Mouse (Mus musculus) limb, embryonic 14.5 days (tissue): Measurements from ENCODE around the gene C1qtnf2. TPM values are rescaled to one million over a fixed set of nuclear protein-coding genes. Genes with fewer than 3 reads are reported as not detected.

Experiments used
- ATAC-seq: fragments of 200-750 bp; cut with Nextera tagmentation; 2 replicates; pipeline ENCODE4 v1.8.0; 2017; ENCODE audit warnings: low read depth, moderate number of reproducible peaks, moderate TSS enrichment; ENCODE audit not compliant: low FRiP score
- DNase-seq: peaks from one replicate; pipeline ENCODE4 v3.0.0-alpha.2; 2015; ENCODE audit warnings: low spot score
- H3K27ac ChIP-seq: fragments of 300-500 bp; sonication (generic); replicated peaks from 2 replicates; pipeline ENCODE4 v1.5.1; 2014; ENCODE audit warnings: low read depth, mild to moderate bottlenecking, low read length, moderate library complexity, mixed read lengths
- H3K27me3 ChIP-seq: fragments of 300-500 bp; sonication (generic); 2 replicates; pipeline ENCODE4 v1.6.1; 2014; ENCODE audit warnings: low read length, mixed read lengths; ENCODE audit not compliant: control insufficient read depth, insufficient read depth
- H3K36me3 ChIP-seq: fragments of 300-500 bp; sonication (generic); 2 replicates; pipeline ENCODE4 v1.6.1; 2014; ENCODE audit warnings: mild to moderate bottlenecking, low read length, moderate library complexity, mixed read lengths; ENCODE audit not compliant: control insufficient read depth, insufficient read depth
- H3K4me1 ChIP-seq: fragments of 300-500 bp; sonication (generic); 2 replicates; pipeline ENCODE4 v1.6.1; 2014; ENCODE audit warnings: antibody characterized with exemption, low read length, mixed read lengths; ENCODE audit not compliant: control insufficient read depth, insufficient read depth
- H3K4me2 ChIP-seq: fragments of 300-500 bp; sonication (generic); replicated peaks from 2 replicates; pipeline ENCODE4 v1.6.1; 2014; ENCODE audit warnings: low read depth, mild to moderate bottlenecking, low read length, moderate library complexity; ENCODE audit not compliant: severe bottlenecking
- H3K4me3 ChIP-seq: fragments of 300-500 bp; sonication (generic); replicated peaks from 2 replicates; pipeline ENCODE4 v1.5.1; 2014; ENCODE audit warnings: low read length
- H3K9ac ChIP-seq: fragments of 300-500 bp; sonication (generic); 2 replicates; pipeline ENCODE4 v1.6.1; 2014; ENCODE audit warnings: mild to moderate bottlenecking, low read depth, low read length, moderate library complexity; ENCODE audit not compliant: severe bottlenecking
- H3K9me3 ChIP-seq: fragments of 300-500 bp; sonication (generic); 2 replicates; pipeline ENCODE4 v1.6.1; 2016; ENCODE audit warnings: low read length; ENCODE audit not compliant: control insufficient read depth
- POLR2A ChIP-seq: fragments of 200-500 bp; IDR thresholded peaks from 2 replicates; pipeline ENCODE4 v1.8.0; 2012; ENCODE audit warnings: inconsistent platforms, mild to moderate bottlenecking, moderate library complexity, borderline replicate concordance; ENCODE audit not compliant: insufficient read depth, insufficient read length; ENCODE audit errors: extremely low read depth
- WGBS: fragments of 180-500 bp; shearing (Covaris S2); extraction: QIAGEN DNeasy Blood & Tissue Kit; methylation state at CpG from one replicate; pipeline ENCODE4 v1.1.7; 2014; 5-methylcytosine and 5-hydroxymethylcytosine counted together
- polyA plus RNA-seq, 2 experiments: library from polyadenylated mRNA; depleted of rRNA in 1 of 2; stranded (reverse) in 1 of 2; unstranded in 1 of 2; fragments of >200 nt; fragmentation: Nextera tagmentation in 1 of 2; extraction: Ambion mirVana in 1 of 2; gene quantifications; 2 replicates each; pipeline versions ENCODE4 v1.2.1 to v1.2.3; 2012 to 2014

C1qtnf2 gene
- polyA plus RNA-seq (2012; rRNA removed) (32.7 and 32.9 TPM in 2 replicates), polyA plus RNA-seq (2014; fragmentation: Nextera tagmentation; extraction: Ambion mirVana) (40.3 and 46.1 TPM in 2 replicates)

DNA sequence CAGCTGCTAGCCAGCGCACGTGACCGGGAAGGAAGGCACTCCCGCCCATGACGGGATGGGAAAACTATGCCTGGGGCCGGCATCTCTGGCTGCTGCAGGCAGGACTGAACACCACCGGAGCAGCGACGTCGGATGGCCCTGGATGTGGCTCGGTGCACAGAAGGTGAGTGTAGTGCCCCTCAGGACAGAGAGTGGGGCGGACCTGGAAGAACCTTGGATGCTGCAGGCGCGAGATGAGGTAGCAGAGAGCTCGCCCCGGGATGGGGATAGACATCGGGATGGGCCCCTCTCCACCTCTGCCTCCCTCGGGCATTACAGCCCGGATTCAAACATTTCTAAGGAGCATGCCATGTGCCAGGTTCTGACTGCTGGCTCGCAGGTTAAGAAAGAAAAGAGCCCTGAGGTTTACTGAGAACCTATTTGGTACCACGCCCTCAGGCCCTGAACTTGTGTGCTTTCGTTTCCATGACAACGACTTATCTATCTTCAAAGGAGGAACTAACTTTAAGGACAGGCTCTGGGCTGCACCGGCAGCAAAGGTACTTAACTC is at the start of gene C1qtnf2:
TSS of gene C1qtnf2 (plus strand) at position 52 of the 550 bp plus-strand sequence.
- H3K4me3 ChIP-seq = peak within 1 kb of the TSS; percentile 32
- 3% methylated on average over 24 of the region's 24 CpGs for WGBS
- no peaks in the 10 kb centered on the region for H3K36me3 ChIP-seq
- ATAC-seq = peak; percentile 81
- H3K9me3 ChIP-seq = no peaks in the 10 kb centered on the region
- H3K9ac ChIP-seq = peak within 1 kb of the TSS; percentile 42
- TF ChIP-seq POLR2A = no peak
- H3K27ac ChIP-seq = no peak within 1 kb of the TSS
- DNase-seq = peak; percentile 36
- peak within 1 kb of the TSS; percentile 57 for H3K4me2 ChIP-seq
- peaks cover 22% of the 10 kb centered on the region for H3K4me1 ChIP-seq
- no peaks in the 10 kb centered on the region for H3K27me3 ChIP-seq

- Histone ChIP-seq H3K4me1 (no peaks in the 10 kb centered on the region), H3K36me3 (peaks cover 6% of the 10 kb centered on the region; the same call in 1 of the 2 replicates), H3K27ac (no peak overlapping the region), H3K4me3 (no peak overlapping the region), H3K9ac (no peak overlapping the region), H3K4me2 (no peak overlapping the region), H3K9me3 (no peaks in the 10 kb centered on the region), H3K27me3 (no peaks in the 10 kb centered on the region)
- WGBS = 78% methylated on average over 5 of the region's 5 CpGs
- DNase-seq (no peak), ATAC-seq (no peak)
- TF ChIP-seq POLR2A = no peak
Measured at GRCm38 (mm10) chr11:43424386-43424785, 49.7 kb upstream of the C1qtnf2 start.

DNA sequence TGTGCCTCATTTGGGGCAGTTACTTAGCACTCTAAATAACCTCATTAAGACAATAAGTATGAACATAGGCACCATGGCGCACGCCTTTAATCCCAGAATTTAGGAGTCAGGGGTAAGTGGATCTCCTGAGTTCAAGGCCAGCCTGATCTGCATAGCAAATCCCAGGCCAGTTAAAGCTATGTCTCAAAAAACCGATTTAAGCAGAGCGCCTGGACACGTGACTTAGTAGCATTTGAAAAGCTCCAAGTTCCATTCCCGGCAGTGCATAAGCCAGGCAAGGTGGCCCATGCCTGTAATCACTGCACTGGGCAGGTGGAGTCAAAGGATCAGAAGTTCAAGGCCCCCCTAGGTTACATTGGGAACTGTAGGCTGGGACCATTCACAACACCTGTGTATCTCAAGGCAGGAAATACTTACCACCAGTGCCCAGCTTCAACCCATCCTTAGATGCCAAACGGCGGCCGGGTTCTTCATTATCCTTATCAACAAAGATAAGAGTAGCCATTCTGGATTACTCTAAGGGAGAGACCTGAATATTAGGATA is 48.8 kb upstream of the C1qtnf2 start:
- no peak overlapping the region; the same call in 1 of the 2 replicates for H3K9ac ChIP-seq
- no peak for ATAC-seq

GRCm38 (mm10) chr11:43425824-43426413 is 48.2 kb upstream of the C1qtnf2 start, which contains the start of gene Pttg1:
Gene Pttg1 (minus strand): TSS chr11:43426251.
- H3K27me3 ChIP-seq = no peaks in the 10 kb centered on the region
- peak within 1 kb of the TSS; percentile 50 for H3K4me2 ChIP-seq
- peak within 1 kb of the TSS; percentile 60 for H3K4me3 ChIP-seq
- DNase-seq (peak; percentile 91), ATAC-seq (peak; percentile 99)
- H3K27ac ChIP-seq = 0 out of 2 replicates have a peak within 1 kb of the TSS, but pooled peaks have one; percentile 14
- peak within 1 kb of the TSS; percentile 62 for H3K9ac ChIP-seq
- peaks cover 6% of the 10 kb centered on the region; the same call in 1 of the 2 replicates for H3K36me3 ChIP-seq
- peak; percentile 62; the same call in 1 of the 2 replicates for TF ChIP-seq POLR2A
- H3K9me3 ChIP-seq = no peaks in the 10 kb centered on the region
- 3% methylated on average over 20 of the region's 27 CpGs for WGBS
- H3K4me1 ChIP-seq = no peaks in the 10 kb centered on the region

More for the DNA sequence above, 48.8 kb upstream of the C1qtnf2 start:
- Histone ChIP-seq H3K4me2 (peak overlapping the region; percentile 50), H3K27ac (no peak overlapping the region), H3K4me1 (no peaks in the 10 kb centered on the region), H3K27me3 (no peaks in the 10 kb centered on the region), H3K4me3 (peak overlapping the region; percentile 60), H3K9me3 (no peaks in the 10 kb centered on the region), H3K36me3 (peaks cover 6% of the 10 kb centered on the region; the same call in 1 of the 2 replicates)
- no peak for TF ChIP-seq POLR2A
- DNase-seq = no peak
- 95% methylated on average over 9 of the region's 9 CpGs for WGBS

DNA sequence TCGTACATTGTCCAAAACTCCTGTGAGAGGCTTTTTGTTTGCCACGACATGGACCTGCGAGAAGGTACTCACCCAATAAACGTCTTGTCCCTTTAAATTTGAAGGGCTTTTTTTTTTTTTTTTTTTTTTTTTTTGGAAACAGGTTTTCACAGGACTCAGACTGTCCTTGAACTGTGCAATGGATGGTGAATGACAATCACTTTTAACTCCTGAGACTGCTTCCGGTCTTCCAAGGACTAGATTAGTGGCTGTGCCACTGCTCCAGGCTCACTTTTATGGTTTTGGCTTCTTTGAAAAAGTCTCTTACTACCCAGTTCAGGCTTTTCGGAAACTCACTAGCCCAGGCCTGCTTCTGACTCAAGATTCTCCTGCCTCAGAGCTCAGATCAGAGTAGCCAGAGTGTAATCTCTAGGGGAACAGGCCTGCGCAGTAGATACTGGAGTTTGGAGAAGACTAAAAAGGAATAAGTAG is 47.6 kb upstream of the C1qtnf2 start:
- H3K27ac ChIP-seq = 0 out of 2 replicates have a peak overlapping the region, but pooled peaks have one; percentile 14
- WGBS = 16% methylated on average over 7 of the region's 7 CpGs
- no peaks in the 10 kb centered on the region for H3K4me1 ChIP-seq
- H3K9ac ChIP-seq = peak overlapping the region; percentile 8; the same call in 1 of the 2 replicates
- no peaks in the 10 kb centered on the region for H3K9me3 ChIP-seq
- H3K27me3 ChIP-seq = no peaks in the 10 kb centered on the region
- peak overlapping the region; percentile 42 for H3K4me2 ChIP-seq
- TF ChIP-seq POLR2A = no peak
- H3K4me3 ChIP-seq = peak overlapping the region; percentile 60
- peaks cover 4% of the 10 kb centered on the region; the same call in 1 of the 2 replicates for H3K36me3 ChIP-seq
- DNase-seq = no peak
- peak; percentile 27; the same call in 1 of the 2 replicates for ATAC-seq
